Mouse (Mus musculus): ENCODE measurements at regions not wholly inside any gene's neighbourhood (a gene's known extent, or its start where the extent isn't known, plus 50 kb on each side); places are given as distances from the start of the nearest gene placed in this dataset.

- Histone ChIP-seq H3K27ac (replicated peaks; ENCODE audit: low read depth, low read length) (no peak overlapping the region), H3K4me2 (replicated peaks; ENCODE audit: low read depth, low read length, severe bottlenecking) (no peak overlapping the region), H3K27me3 (ENCODE audit: control insufficient read depth, insufficient read depth, low read length) (no peaks in the 10 kb centered on the region), H3K36me3 (ENCODE audit: control insufficient read depth, insufficient read depth, low read length) (no peaks in the 10 kb centered on the region), H3K4me1 (ENCODE audit: control insufficient read depth, insufficient read depth, low read length) (peaks cover 12% of the 10 kb centered on the region), H3K9me3 (ENCODE audit: control insufficient read depth, low read length) (no peaks in the 10 kb centered on the region), H3K4me3 (replicated peaks; ENCODE audit: low read length) (no peak overlapping the region), H3K9ac (ENCODE audit: low read depth, low read length, severe bottlenecking) (no peak overlapping the region)
- WGBS, result 76% methylated on average over 2 of the region's 2 CpGs
- no peak for TF ChIP-seq POLR2A (IDR thresholded peaks at IDR 0.05; ENCODE audit: borderline replicate concordance, extremely low read depth, insufficient read depth, insufficient read length)
- DNase-seq (ENCODE audit: low spot score) (no peak), ATAC-seq (ENCODE audit: low FRiP score, low read depth) (no peak)
These were observed 111.4 kb upstream of the Gm5148 start for GRCm38 (mm10) chr3:37835687-37836086.

GRCm38 (mm10) chr3:37835135-37835534, 110.8 kb upstream of the Gm5148 start:
- Histone ChIP-seq H3K4me1 (ENCODE audit: control insufficient read depth, insufficient read depth, low read length) (peaks cover 12% of the 10 kb centered on the region), H3K27me3 (ENCODE audit: control insufficient read depth, insufficient read depth, low read length) (no peaks in the 10 kb centered on the region), H3K4me3 (replicated peaks; ENCODE audit: low read length) (no peak overlapping the region), H3K4me2 (replicated peaks; ENCODE audit: low read depth, low read length, severe bottlenecking) (no peak overlapping the region), H3K9ac (ENCODE audit: low read depth, low read length, severe bottlenecking) (no peak overlapping the region), H3K27ac (replicated peaks; ENCODE audit: low read depth, low read length) (0 out of 2 replicates have a peak overlapping the region, but pooled peaks have one; percentile 28), H3K36me3 (ENCODE audit: control insufficient read depth, insufficient read depth, low read length) (no peaks in the 10 kb centered on the region), H3K9me3 (ENCODE audit: control insufficient read depth, low read length) (no peaks in the 10 kb centered on the region)
- ATAC-seq (ENCODE audit: low FRiP score, low read depth) (peak; percentile 31; the same call in 1 of the 2 replicates), DNase-seq (ENCODE audit: low spot score) (no peak)
- no peak for TF ChIP-seq POLR2A (IDR thresholded peaks at IDR 0.05; ENCODE audit: borderline replicate concordance, extremely low read depth, insufficient read depth, insufficient read length)
- 68% methylated on average over 5 of the region's 5 CpGs for WGBS

GRCm38 (mm10) chr3:37834626-37835025, 110.3 kb upstream of the Gm5148 start:
- Histone ChIP-seq H3K4me2 (replicated peaks; ENCODE audit: low read depth, low read length, severe bottlenecking) (no peak overlapping the region), H3K9me3 (ENCODE audit: control insufficient read depth, low read length) (no peaks in the 10 kb centered on the region), H3K36me3 (ENCODE audit: control insufficient read depth, insufficient read depth, low read length) (no peaks in the 10 kb centered on the region), H3K4me1 (ENCODE audit: control insufficient read depth, insufficient read depth, low read length) (peaks cover 12% of the 10 kb centered on the region), H3K27ac (replicated peaks; ENCODE audit: low read depth, low read length) (0 out of 2 replicates have a peak overlapping the region, but pooled peaks have one; percentile 16), H3K27me3 (ENCODE audit: control insufficient read depth, insufficient read depth, low read length) (no peaks in the 10 kb centered on the region), H3K4me3 (replicated peaks; ENCODE audit: low read length) (no peak overlapping the region), H3K9ac (ENCODE audit: low read depth, low read length, severe bottlenecking) (no peak overlapping the region)
- DNase-seq (ENCODE audit: low spot score), result no peak
- TF ChIP-seq POLR2A (IDR thresholded peaks at IDR 0.05; ENCODE audit: borderline replicate concordance, extremely low read depth, insufficient read depth, insufficient read length), result no peak
- ATAC-seq (ENCODE audit: low FRiP score, low read depth), result peak; percentile 41; the same call in 1 of the 2 replicates
- WGBS, result 58% methylated on average over 3 of the region's 3 CpGs

GRCm38 (mm10) chr3:37833387-37833786, 109.1 kb upstream of the Gm5148 start:
- Histone ChIP-seq H3K4me2 (replicated peaks; ENCODE audit: low read depth, low read length, severe bottlenecking) (no peak overlapping the region), H3K27ac (replicated peaks; ENCODE audit: low read depth, low read length) (no peak overlapping the region), H3K9me3 (ENCODE audit: control insufficient read depth, low read length) (no peaks in the 10 kb centered on the region), H3K9ac (ENCODE audit: low read depth, low read length, severe bottlenecking) (no peak overlapping the region), H3K4me3 (replicated peaks; ENCODE audit: low read length) (no peak overlapping the region), H3K4me1 (ENCODE audit: control insufficient read depth, insufficient read depth, low read length) (peaks cover 6% of the 10 kb centered on the region; the same call in 1 of the 2 replicates), H3K36me3 (ENCODE audit: control insufficient read depth, insufficient read depth, low read length) (no peaks in the 10 kb centered on the region), H3K27me3 (ENCODE audit: control insufficient read depth, insufficient read depth, low read length) (no peaks in the 10 kb centered on the region)
- TF ChIP-seq POLR2A (IDR thresholded peaks at IDR 0.05; ENCODE audit: borderline replicate concordance, extremely low read depth, insufficient read depth, insufficient read length), result no peak
- no peak for ATAC-seq (ENCODE audit: low FRiP score, low read depth)
- no peak for DNase-seq (ENCODE audit: low spot score)
- WGBS, result 80% methylated on average over 4 of the region's 4 CpGs

GRCm38 (mm10) chr3:37827546-37827945, 103.3 kb upstream of the Gm5148 start:
- H3K9me3 ChIP-seq (ENCODE audit: control insufficient read depth, low read length), result no peaks in the 10 kb centered on the region
- H3K9ac ChIP-seq (ENCODE audit: low read depth, low read length, severe bottlenecking), result no peak overlapping the region
- H3K36me3 ChIP-seq (ENCODE audit: control insufficient read depth, insufficient read depth, low read length), result no peaks in the 10 kb centered on the region
- no peak overlapping the region for H3K4me3 ChIP-seq (replicated peaks; ENCODE audit: low read length)
- DNase-seq (ENCODE audit: low spot score), result no peak
- 81% methylated on average over 1 of the region's 1 CpGs for WGBS
- no peak overlapping the region for H3K4me2 ChIP-seq (replicated peaks; ENCODE audit: low read depth, low read length, severe bottlenecking)
- ATAC-seq (ENCODE audit: low FRiP score, low read depth), result no peak
- no peak overlapping the region for H3K27ac ChIP-seq (replicated peaks; ENCODE audit: low read depth, low read length)
- no peaks in the 10 kb centered on the region for H3K27me3 ChIP-seq (ENCODE audit: control insufficient read depth, insufficient read depth, low read length)
- H3K4me1 ChIP-seq (ENCODE audit: control insufficient read depth, insufficient read depth, low read length), result no peaks in the 10 kb centered on the region
- TF ChIP-seq POLR2A (IDR thresholded peaks at IDR 0.05; ENCODE audit: borderline replicate concordance, extremely low read depth, insufficient read depth, insufficient read length), result no peak

- H3K9me3 ChIP-seq (ENCODE audit: control insufficient read depth, low read length), result no peaks in the 10 kb centered on the region
- no peak overlapping the region for H3K9ac ChIP-seq (ENCODE audit: low read depth, low read length, severe bottlenecking)
- H3K4me1 ChIP-seq (ENCODE audit: control insufficient read depth, insufficient read depth, low read length), result no peaks in the 10 kb centered on the region
- no peak for TF ChIP-seq POLR2A (IDR thresholded peaks at IDR 0.05; ENCODE audit: borderline replicate concordance, extremely low read depth, insufficient read depth, insufficient read length)
- H3K27ac ChIP-seq (replicated peaks; ENCODE audit: low read depth, low read length), result no peak overlapping the region
- DNase-seq (ENCODE audit: low spot score), result no peak
- no peaks in the 10 kb centered on the region for H3K27me3 ChIP-seq (ENCODE audit: control insufficient read depth, insufficient read depth, low read length)
- H3K4me2 ChIP-seq (replicated peaks; ENCODE audit: low read depth, low read length, severe bottlenecking), result no peak overlapping the region
- WGBS, result 90% methylated on average over 4 of the region's 4 CpGs
- H3K4me3 ChIP-seq (replicated peaks; ENCODE audit: low read length), result no peak overlapping the region
- ATAC-seq (ENCODE audit: low FRiP score, low read depth), result no peak
- no peaks in the 10 kb centered on the region for H3K36me3 ChIP-seq (ENCODE audit: control insufficient read depth, insufficient read depth, low read length)
These were observed 101.3 kb upstream of the Gm5148 start for GRCm38 (mm10) chr3:37825602-37826001.
